Mouse (Mus musculus) lung, postnatal 0 days (tissue): Measurements from ENCODE around the gene Eri3.

ENCODE experiments used
- CTCF ChIP-seq: IDR thresholded peaks from 2 replicates; pipeline ENCODE4 v1.5.1; 2016; ENCODE audit warnings: antibody characterized with exemption, mild to moderate bottlenecking
- EP300 ChIP-seq: IDR thresholded peaks from 2 replicates; pipeline ENCODE4 v1.6.1; 2016; ENCODE audit warnings: antibody characterized with exemption, mild to moderate bottlenecking, control low read depth

DNA sequence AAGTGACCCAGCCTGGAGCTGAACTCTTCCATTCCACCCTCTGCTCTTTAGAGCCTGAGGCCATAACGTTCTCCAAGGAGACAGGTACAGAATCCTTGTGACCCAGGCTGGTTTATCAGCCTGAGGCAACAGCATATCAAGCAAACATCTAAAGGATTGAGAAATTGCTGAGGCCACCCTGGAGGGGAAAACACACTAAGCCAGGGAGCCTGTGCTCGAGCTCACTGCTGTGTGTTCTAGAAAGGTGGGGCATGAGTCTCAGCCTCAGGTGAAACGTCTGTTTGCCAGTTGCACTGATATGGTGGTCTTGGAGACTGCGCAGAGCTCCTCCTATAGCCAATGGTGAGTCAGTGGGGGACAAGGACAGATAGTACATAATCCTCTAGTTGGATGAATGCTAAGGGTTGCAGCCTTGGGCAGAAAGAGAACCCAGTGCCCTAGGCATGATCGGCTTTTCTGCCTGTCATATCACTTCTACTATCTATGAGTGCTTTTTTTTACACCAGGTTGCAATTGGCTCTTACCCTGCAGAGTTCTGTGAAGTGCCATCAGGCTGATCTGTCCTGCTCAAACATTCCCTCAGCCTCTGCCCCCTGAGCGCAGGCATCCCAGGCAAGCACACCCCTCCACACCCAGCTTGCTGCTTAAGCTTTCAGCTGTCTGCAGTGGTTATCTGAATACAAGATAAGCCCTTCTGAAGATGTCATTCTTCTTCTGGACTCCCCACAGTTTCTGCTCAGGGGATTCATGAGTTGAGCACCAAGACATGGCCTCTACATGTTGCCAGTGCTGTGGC is 163.3 kb downstream of the Eri3 start:
- TF ChIP-seq CTCF (no peak), EP300 (no peak)
